Mouse (Mus musculus): ENCODE measurements at regions not wholly inside any gene's neighbourhood (a gene's known extent, or its start where the extent isn't known, plus 50 kb on each side); places are given as distances from the start of the nearest gene placed in this dataset.
"Not testable (repeated sequence)": the region's sequence is repeated elsewhere in the genome, so short reads cannot be mapped to it uniquely, and the experiment has no call there.

GRCm38 (mm10) chr8:78064161-78064560 lies 148.9 kb upstream of the Ttc29 start:
- 28% methylated on average over 13 of the region's 13 CpGs for WGBS
- H3K4me2 ChIP-seq (ENCODE audit: low read length) = peak overlapping the region; percentile 65
- H3K4me1 ChIP-seq (replicated peaks; ENCODE audit: control insufficient read depth, insufficient read depth, low read length) = peaks cover 9% of the 10 kb centered on the region
- no peak for ATAC-seq
- H3K4me3 ChIP-seq (replicated peaks; ENCODE audit: low read length) = peak overlapping the region; percentile 37
- H3K27ac ChIP-seq (ENCODE audit: low read length) = no peak overlapping the region
- H3K9me3 ChIP-seq (ENCODE audit: control insufficient read depth, low read length) = no peaks in the 10 kb centered on the region
- H3K36me3 ChIP-seq (ENCODE audit: control insufficient read depth, insufficient read depth) = no peaks in the 10 kb centered on the region
- H3K27me3 ChIP-seq (replicated peaks; ENCODE audit: control insufficient read depth, insufficient read depth, low read length) = peaks cover 9% of the 10 kb centered on the region
- H3K9ac ChIP-seq (replicated peaks; ENCODE audit: low read depth, low read length) = no peak overlapping the region; the same call in 1 of the 2 replicates

- Histone ChIP-seq H3K4me3 (replicated peaks; ENCODE audit: low read length) (no peak overlapping the region), H3K4me2 (ENCODE audit: low read length) (no peak overlapping the region), H3K27me3 (replicated peaks; ENCODE audit: control insufficient read depth, insufficient read depth, low read length) (peaks cover 9% of the 10 kb centered on the region), H3K27ac (ENCODE audit: low read length) (no peak overlapping the region), H3K4me1 (replicated peaks; ENCODE audit: control insufficient read depth, insufficient read depth, low read length) (peaks cover 9% of the 10 kb centered on the region), H3K9me3 (ENCODE audit: control insufficient read depth, low read length) (no peaks in the 10 kb centered on the region), H3K36me3 (ENCODE audit: control insufficient read depth, insufficient read depth) (no peaks in the 10 kb centered on the region), H3K9ac (replicated peaks; ENCODE audit: low read depth, low read length) (no peak overlapping the region)
- WGBS = 33% methylated on average over 8 of the region's 10 CpGs
- ATAC-seq = no peak
These were observed 147.1 kb upstream of the Ttc29 start for GRCm38 (mm10) chr8:78065890-78066493.

- Histone ChIP-seq H3K4me3 (replicated peaks; ENCODE audit: low read length) (no peak overlapping the region), H3K9me3 (ENCODE audit: control insufficient read depth, low read length) (no peaks in the 10 kb centered on the region), H3K4me1 (replicated peaks; ENCODE audit: control insufficient read depth, insufficient read depth, low read length) (peaks cover 9% of the 10 kb centered on the region), H3K4me2 (ENCODE audit: low read length) (no peak overlapping the region), H3K9ac (replicated peaks; ENCODE audit: low read depth, low read length) (no peak overlapping the region), H3K27ac (ENCODE audit: low read length) (no peak overlapping the region), H3K27me3 (replicated peaks; ENCODE audit: control insufficient read depth, insufficient read depth, low read length) (peaks cover 9% of the 10 kb centered on the region), H3K36me3 (ENCODE audit: control insufficient read depth, insufficient read depth) (no peaks in the 10 kb centered on the region)
- no peak for ATAC-seq
- WGBS = 18% methylated on average over 13 of the region's 13 CpGs
These were observed 144.8 kb upstream of the Ttc29 start for GRCm38 (mm10) chr8:78068087-78068910.

GRCm38 (mm10) chr8:78073821-78074220 lies 139.3 kb upstream of the Ttc29 start:
- Histone ChIP-seq H3K4me1 (replicated peaks; ENCODE audit: control insufficient read depth, insufficient read depth, low read length) (0 out of 2 replicates have a peak, but pooled peaks cover 3% of the 10 kb centered on the region), H3K4me3 (replicated peaks; ENCODE audit: low read length) (no peak overlapping the region), H3K9ac (replicated peaks; ENCODE audit: low read depth, low read length) (no peak overlapping the region), H3K9me3 (ENCODE audit: control insufficient read depth, low read length) (no peaks in the 10 kb centered on the region), H3K4me2 (ENCODE audit: low read length) (no peak overlapping the region), H3K27me3 (replicated peaks; ENCODE audit: control insufficient read depth, insufficient read depth, low read length) (no peaks in the 10 kb centered on the region), H3K36me3 (ENCODE audit: control insufficient read depth, insufficient read depth) (no peaks in the 10 kb centered on the region), H3K27ac (ENCODE audit: low read length) (no peak overlapping the region)
- 88% methylated on average over 7 of the region's 7 CpGs for WGBS
- no peak for ATAC-seq

GRCm38 (mm10) chr8:78077122-78077521 lies 136.0 kb upstream of the Ttc29 start:
- 29% methylated on average over 4 of the region's 4 CpGs for WGBS
- H3K4me2 ChIP-seq (ENCODE audit: low read length) = no peak overlapping the region

DNA sequence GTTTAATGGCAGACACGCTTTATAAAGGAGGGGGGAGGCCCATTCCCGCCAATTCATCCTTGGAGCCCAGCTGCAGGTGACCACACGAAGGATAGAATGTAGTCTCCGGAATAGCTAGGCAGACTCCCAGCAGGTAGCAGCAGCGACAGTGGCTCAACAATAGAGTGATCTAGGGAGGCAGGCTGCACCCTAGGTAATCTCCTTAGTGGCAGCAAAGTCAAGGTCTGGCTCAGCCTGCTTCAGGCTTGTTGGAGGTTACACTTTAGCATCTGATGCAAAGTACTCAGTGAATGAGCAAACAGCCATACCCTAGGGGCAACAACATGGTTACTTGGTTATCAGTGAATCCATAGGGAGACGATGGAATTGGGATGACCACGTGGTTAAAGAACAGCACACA lies 131.7 kb upstream of the Ttc29 start:
- not testable (repeated sequence) for ATAC-seq; H3K9me3 ChIP-seq (ENCODE audit: control insufficient read depth, low read length); H3K4me3 ChIP-seq (replicated peaks; ENCODE audit: low read length); H3K27ac ChIP-seq (ENCODE audit: low read length); H3K36me3 ChIP-seq (ENCODE audit: control insufficient read depth, insufficient read depth); H3K4me2 ChIP-seq (ENCODE audit: low read length); H3K4me1 ChIP-seq (replicated peaks; ENCODE audit: control insufficient read depth, insufficient read depth, low read length); H3K27me3 ChIP-seq (replicated peaks; ENCODE audit: control insufficient read depth, insufficient read depth, low read length); H3K9ac ChIP-seq (replicated peaks; ENCODE audit: low read depth, low read length)
- WGBS = 45% methylated on average over 7 of the region's 7 CpGs

More at GRCm38 (mm10) chr8:78077122-78077521, 136.0 kb upstream of the Ttc29 start:
- Histone ChIP-seq H3K9me3 (ENCODE audit: control insufficient read depth, low read length) (no peaks in the 10 kb centered on the region), H3K9ac (replicated peaks; ENCODE audit: low read depth, low read length) (no peak overlapping the region), H3K4me1 (replicated peaks; ENCODE audit: control insufficient read depth, insufficient read depth, low read length) (0 out of 2 replicates have a peak, but pooled peaks cover 3% of the 10 kb centered on the region), H3K36me3 (ENCODE audit: control insufficient read depth, insufficient read depth) (no peaks in the 10 kb centered on the region), H3K27ac (ENCODE audit: low read length) (no peak overlapping the region), H3K4me3 (replicated peaks; ENCODE audit: low read length) (no peak overlapping the region), H3K27me3 (replicated peaks; ENCODE audit: control insufficient read depth, insufficient read depth, low read length) (no peaks in the 10 kb centered on the region)
- no peak for ATAC-seq

DNA sequence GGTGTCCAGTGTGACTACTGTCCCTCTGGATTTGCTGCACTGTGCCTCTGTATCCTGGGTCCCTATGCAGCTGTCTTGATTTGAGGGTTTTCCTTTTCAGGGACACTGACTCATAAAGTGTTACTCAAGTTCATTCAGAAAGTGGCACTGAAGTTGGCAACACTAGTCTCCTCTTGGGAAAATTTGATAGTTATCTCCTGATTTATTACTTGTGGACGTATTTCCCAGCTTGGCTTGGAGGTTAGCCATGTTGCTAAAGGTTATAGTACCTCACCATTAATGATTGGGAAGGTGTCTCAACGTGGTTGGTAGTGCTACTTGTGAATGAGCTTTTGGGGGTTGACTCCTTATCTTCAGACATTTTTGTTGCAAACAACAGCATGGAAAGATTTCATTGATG lies 130.1 kb upstream of the Ttc29 start:
- no peak overlapping the region for H3K4me3 ChIP-seq (replicated peaks; ENCODE audit: low read length)
- 85% methylated on average over 2 of the region's 2 CpGs for WGBS
- H3K27ac ChIP-seq (ENCODE audit: low read length) = no peak overlapping the region
- no peak overlapping the region for H3K9ac ChIP-seq (replicated peaks; ENCODE audit: low read depth, low read length)
- H3K27me3 ChIP-seq (replicated peaks; ENCODE audit: control insufficient read depth, insufficient read depth, low read length) = no peaks in the 10 kb centered on the region
- no peaks in the 10 kb centered on the region for H3K4me1 ChIP-seq (replicated peaks; ENCODE audit: control insufficient read depth, insufficient read depth, low read length)
- H3K4me2 ChIP-seq (ENCODE audit: low read length) = no peak overlapping the region
- no peaks in the 10 kb centered on the region for H3K9me3 ChIP-seq (ENCODE audit: control insufficient read depth, low read length)
- no peaks in the 10 kb centered on the region for H3K36me3 ChIP-seq (ENCODE audit: control insufficient read depth, insufficient read depth)
- ATAC-seq = no peak

- H3K9ac ChIP-seq (replicated peaks; ENCODE audit: low read depth, low read length) = no peak overlapping the region
- WGBS = 95% methylated on average over 3 of the region's 3 CpGs
- ATAC-seq = no peak
- no peaks in the 10 kb centered on the region for H3K36me3 ChIP-seq (ENCODE audit: control insufficient read depth, insufficient read depth)
- H3K4me2 ChIP-seq (ENCODE audit: low read length) = no peak overlapping the region
- no peaks in the 10 kb centered on the region for H3K9me3 ChIP-seq (ENCODE audit: control insufficient read depth, low read length)
- H3K27me3 ChIP-seq (replicated peaks; ENCODE audit: control insufficient read depth, insufficient read depth, low read length) = no peaks in the 10 kb centered on the region
- H3K4me1 ChIP-seq (replicated peaks; ENCODE audit: control insufficient read depth, insufficient read depth, low read length) = no peaks in the 10 kb centered on the region
- no peak overlapping the region for H3K27ac ChIP-seq (ENCODE audit: low read length)
- H3K4me3 ChIP-seq (replicated peaks; ENCODE audit: low read length) = no peak overlapping the region
These were observed 126.7 kb upstream of the Ttc29 start for GRCm38 (mm10) chr8:78086361-78086760.

GRCm38 (mm10) chr8:78090382-78091122 lies 122.5 kb upstream of the Ttc29 start:
- Histone ChIP-seq H3K9ac (replicated peaks; ENCODE audit: low read depth, low read length) (no peak overlapping the region), H3K4me3 (replicated peaks; ENCODE audit: low read length) (no peak overlapping the region), H3K27me3 (replicated peaks; ENCODE audit: control insufficient read depth, insufficient read depth, low read length) (no peaks in the 10 kb centered on the region), H3K27ac (ENCODE audit: low read length) (no peak overlapping the region), H3K4me1 (replicated peaks; ENCODE audit: control insufficient read depth, insufficient read depth, low read length) (no peaks in the 10 kb centered on the region), H3K9me3 (ENCODE audit: control insufficient read depth, low read length) (no peaks in the 10 kb centered on the region), H3K36me3 (ENCODE audit: control insufficient read depth, insufficient read depth) (no peaks in the 10 kb centered on the region), H3K4me2 (ENCODE audit: low read length) (no peak overlapping the region)
- 88% methylated on average over 9 of the region's 9 CpGs for WGBS
- no peak for ATAC-seq
